Mouse (Mus musculus) heart, postnatal 14 days (tissue): ENCODE results near the gene Rbms3. TPM values are rescaled to one million over a fixed set of nuclear protein-coding genes. Genes with fewer than 3 reads are reported as not detected.

Source experiments
- DNase-seq, 2 experiments: peaks; one replicate each; pipeline ENCODE4 v3.0.0; 2021 to 2022
- intact Hi-C: fragments of 180-260 bp; cut with DNase I; formaldehyde crosslinking; loops from one replicate; pipeline ENCODE4 v1.15.1; 2025
- total RNA-seq, 2 experiments: library from RNA; stranded (reverse); gene quantifications; 2 replicates each; pipeline ENCODE4 v1.2.3; 2021

The Rbms3 gene
- total RNA-seq, 2 experiments from 2014 or later = 17.7 to 18.6 TPM

GRCm38 (mm10) chr9:117134043-117134442, 495.7 kb downstream of the Rbms3 start:
- no peak for DNase-seq
- intact Hi-C loops = no loop called here

GRCm38 (mm10) chr9:117126816-117127215, 502.9 kb downstream of the Rbms3 start:
- DNase-seq = no peak
- intact Hi-C loops = no loop called here

GRCm38 (mm10) chr9:117125844-117126243, 503.9 kb downstream of the Rbms3 start:
- DNase-seq = no peak
- intact Hi-C loops = no loop called here

- DNase-seq = no peak
- intact Hi-C loops = no loop called here
These were observed 508.1 kb downstream of the Rbms3 start for GRCm38 (mm10) chr9:117121572-117121971.

GRCm38 (mm10) chr9:117117181-117117729, 512.5 kb downstream of the Rbms3 start:
- DNase-seq = no peak
- intact Hi-C loops = no loop called here

- no peak for DNase-seq
- intact Hi-C loops = no loop called here
These were observed 514.1 kb downstream of the Rbms3 start for GRCm38 (mm10) chr9:117115609-117116008.

- intact Hi-C loops = no loop called here
- DNase-seq = no peak
These were observed 516.1 kb downstream of the Rbms3 start for GRCm38 (mm10) chr9:117113592-117113991.

- intact Hi-C loops = no loop called here
- no peak for DNase-seq
These were observed 521.8 kb downstream of the Rbms3 start for GRCm38 (mm10) chr9:117107926-117108325.

GRCm38 (mm10) chr9:117102198-117102930, 527.3 kb downstream of the Rbms3 start:
- intact Hi-C loops = no loop called here
- DNase-seq = no peak

- intact Hi-C loops = no loop called here
- no peak for DNase-seq
These were observed 529.5 kb downstream of the Rbms3 start for GRCm38 (mm10) chr9:117100181-117100580.

GRCm38 (mm10) chr9:117093551-117093950, 536.2 kb downstream of the Rbms3 start:
- intact Hi-C loops = no loop called here
- no peak for DNase-seq

- intact Hi-C loops = no loop called here
- no peak for DNase-seq
These were observed 537.5 kb downstream of the Rbms3 start for GRCm38 (mm10) chr9:117092177-117092555.

GRCm38 (mm10) chr9:117091253-117092176, 538.2 kb downstream of the Rbms3 start:
- no peak for DNase-seq
- intact Hi-C loops = no loop called here

GRCm38 (mm10) chr9:117089409-117090147, 540.1 kb downstream of the Rbms3 start:
- intact Hi-C loops = no loop called here
- DNase-seq = no peak

- no peak for DNase-seq
- intact Hi-C loops = no loop called here
These were observed 541.4 kb downstream of the Rbms3 start for GRCm38 (mm10) chr9:117088309-117088708.

- DNase-seq = no peak
- intact Hi-C loops = no loop called here
These were observed 544.0 kb downstream of the Rbms3 start for GRCm38 (mm10) chr9:117085706-117086105.

GRCm38 (mm10) chr9:117084471-117084870, 545.2 kb downstream of the Rbms3 start:
- intact Hi-C loops = no loop called here
- DNase-seq = no peak

- intact Hi-C loops = no loop called here
- DNase-seq = no peak
These were observed 550.2 kb downstream of the Rbms3 start for GRCm38 (mm10) chr9:117079471-117079870.

GRCm38 (mm10) chr9:117077548-117077947, 552.2 kb downstream of the Rbms3 start:
- no peak for DNase-seq
- intact Hi-C loops = no loop called here

- intact Hi-C loops = no loop called here
- no peak for DNase-seq
These were observed 552.9 kb downstream of the Rbms3 start for GRCm38 (mm10) chr9:117076785-117077184.
